13 mouse cellular contexts compared by ENCODE assay signal in the genomic region with DNA sequence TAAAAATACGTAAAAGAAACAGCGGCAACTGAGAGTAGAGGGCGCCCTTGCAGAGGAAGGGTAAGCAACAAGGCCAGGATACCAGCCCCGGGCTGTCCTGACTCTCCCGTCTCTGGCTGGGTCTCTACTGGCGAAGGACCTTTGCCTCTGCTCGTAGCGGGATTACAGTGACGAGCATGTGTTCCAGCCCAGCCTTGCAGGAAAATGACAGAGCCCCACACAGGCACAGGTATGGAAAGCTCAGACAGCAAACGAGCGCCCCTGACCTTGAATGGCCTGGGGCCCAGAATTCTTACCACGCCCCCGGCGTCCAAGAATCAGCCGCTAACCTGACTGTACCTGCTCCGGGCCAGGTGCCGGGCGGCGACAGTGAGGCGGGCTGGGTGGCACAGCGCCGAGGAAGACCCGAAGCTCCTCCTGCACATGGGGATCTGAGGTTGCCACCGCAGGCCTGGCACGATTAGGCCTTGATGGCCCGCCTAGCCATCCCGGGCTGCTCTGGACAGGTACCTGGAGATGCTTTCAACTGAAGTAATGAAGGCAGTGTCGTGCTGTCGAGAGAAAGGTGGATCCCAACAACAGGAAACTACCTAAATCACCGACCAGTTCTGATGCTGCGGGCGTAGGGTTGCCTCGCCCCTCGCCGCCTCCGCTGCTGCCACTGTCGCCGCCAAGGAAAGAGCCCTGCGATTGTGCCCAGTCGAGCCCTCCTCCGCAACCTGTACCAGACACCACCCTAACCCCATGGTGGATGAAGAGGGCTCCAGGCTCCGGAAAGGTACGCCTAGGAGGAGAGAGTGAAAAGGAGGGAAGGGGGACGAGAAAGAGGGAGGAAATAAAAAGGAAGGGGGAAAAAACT. TPM values are rescaled to one million over a fixed set of nuclear protein-coding genes. Genes with fewer than 3 reads are reported as not detected.
DNase-seq lines count a peak whose midpoint lies in the region; ATAC-seq and TF ChIP-seq lines count a peak whose summit lies in the region.
"Had no signal": no experiment of that assay in that cellular context is flagged by ENCODE, and none has a peak within 500 bp of the region (broad histone marks: within the 10 kb centered on the region; RNA-seq: fewer than 3 reads in every experiment).

No protein-coding gene starts in this region.

- no peak for TF ChIP-seq POLR2A in thymus, adult 2 months (IDR thresholded peaks at IDR 0.05; ENCODE audit: control insufficient read depth, extremely low read depth, insufficient read depth, low read length, poor library complexity)

- DNase-seq in embryo, embryonic 10 days (ENCODE audit: low spot score), result peak; percentile 44
- DNase-seq in embryo, embryonic 10.5 days (ENCODE audit: low spot score), result no peak
- DNase-seq in thymus, postnatal 14 days, result peak; percentile 14
- DNase-seq in thymus, adult 2 months, result no peak
- DNase-seq in kidney, postnatal 10 days, result peak; percentile 79
- DNase-seq in midbrain, postnatal 0 days (ENCODE audit: low spot score), result no peak
- DNase-seq in Muller cell, postnatal 12 days (ENCODE audit: inconsistent ontology term), result no peak
- DNase-seq: cerebellum, adult 8-10 months; lung, adult 2 months had no signal

- peaks cover 51% of the 10 kb centered on the region for H3K27me3 ChIP-seq in thymus, adult 2 months (ENCODE audit: control insufficient read depth, insufficient read depth, low read length)
- H3K27me3 ChIP-seq in neural tube, embryonic 15.5 days (replicated peaks), result no peaks in the 10 kb centered on the region
- peaks cover 90% of the 10 kb centered on the region for H3K27me3 ChIP-seq in midbrain, postnatal 0 days (ENCODE audit: insufficient read depth, low read length)

- no peaks in the 10 kb centered on the region for H3K9me3 ChIP-seq in neural tube, embryonic 15.5 days (replicated peaks)
- H3K9me3 ChIP-seq in midbrain, postnatal 0 days (ENCODE audit: low read length), result no peaks in the 10 kb centered on the region

- TF ChIP-seq CTCF in thymus, adult 2 months (IDR thresholded peaks at IDR 0.05; ENCODE audit: borderline replicate concordance, control insufficient read depth, extremely low read depth, insufficient read depth, low read length, poor library complexity), result no peak
- TF ChIP-seq CTCF in midbrain, postnatal 0 days (IDR thresholded peaks at IDR 0.05), result no peak

- peak overlapping the region; percentile 58 for H3K4me2 ChIP-seq in neural tube, embryonic 15.5 days
- H3K4me2 ChIP-seq in midbrain, postnatal 0 days (ENCODE audit: low read depth, low read length, poor library complexity, severe bottlenecking), result no peak overlapping the region
- H3K4me2 ChIP-seq: heart, embryonic 11.5 days had no signal

- peak overlapping the region; percentile 64 for H3K9ac ChIP-seq in neural tube, embryonic 15.5 days (replicated peaks)
- H3K9ac ChIP-seq in midbrain, postnatal 0 days (replicated peaks; ENCODE audit: low read length, poor library complexity, severe bottlenecking), result no peak overlapping the region

- H3K4me1 ChIP-seq in thymus, adult 2 months (replicated peaks; ENCODE audit: control insufficient read depth, insufficient read depth, low read length), result peaks cover 5% of the 10 kb centered on the region; the same call in 1 of the 2 replicates
- peaks cover 34% of the 10 kb centered on the region; the same call in 1 of the 2 replicates for H3K4me1 ChIP-seq in neural tube, embryonic 15.5 days
- no peaks in the 10 kb centered on the region for H3K4me1 ChIP-seq in midbrain, postnatal 0 days (ENCODE audit: insufficient read depth, low read length)

- no peak overlapping the region for H3K4me3 ChIP-seq in thymus, adult 2 months (ENCODE audit: control insufficient read depth, insufficient read depth, low read length)
- peak overlapping the region; percentile 44 for H3K4me3 ChIP-seq in neural tube, embryonic 15.5 days (replicated peaks)
- no peak overlapping the region for H3K4me3 ChIP-seq in midbrain, postnatal 0 days (ENCODE audit: low read depth, low read length)

- no peak overlapping the region for H3K27ac ChIP-seq in thymus, adult 2 months (ENCODE audit: control insufficient read depth, insufficient read depth, low read length)
- H3K27ac ChIP-seq in neural tube, embryonic 15.5 days (replicated peaks), result peak overlapping the region; percentile 86
- no peak overlapping the region for H3K27ac ChIP-seq in midbrain, postnatal 0 days (ENCODE audit: low read depth, low read length)

- no peak for ATAC-seq in neural tube, embryonic 15.5 days (ENCODE audit: low FRiP score)
- no peak for ATAC-seq in midbrain, postnatal 0 days (ENCODE audit: low FRiP score)

- no peaks in the 10 kb centered on the region for H3K36me3 ChIP-seq in thymus, adult 2 months (ENCODE audit: control insufficient read depth, insufficient read depth, low read length)
- no peaks in the 10 kb centered on the region for H3K36me3 ChIP-seq in neural tube, embryonic 15.5 days
- H3K36me3 ChIP-seq in midbrain, postnatal 0 days (ENCODE audit: insufficient read depth, low read length), result no peaks in the 10 kb centered on the region

- 3% methylated on average over 44 of the region's 44 CpGs for WGBS in thymus, adult 2 months
- 2% methylated on average over 44 of the region's 44 CpGs for WGBS in neural tube, embryonic 15.5 days
- WGBS in midbrain, postnatal 0 days, result 3% methylated on average over 43 of the region's 44 CpGs

RNA-seq across cellular contexts. Expression of a gene that starts 1.1 kb away (rescaled TPM):
- polyA plus RNA-seq in thymus, adult 2 months (2012; rRNA removed), result 0.26 and 0.56 TPM in 2 replicates
- 64.3 and 77.5 TPM in 2 replicates for polyA plus RNA-seq in neural tube, embryonic 15.5 days (2015; fragmentation: Nextera tagmentation; extraction: Ambion mirVana)
- total RNA-seq in midbrain, postnatal 0 days (2014; rRNA removed), result not detected in 2 replicates
- not detected in 2 replicates for polyA plus RNA-seq in midbrain, postnatal 0 days (2015; fragmentation: Nextera tagmentation; extraction: Ambion mirVana)
- total RNA-seq: layer of hippocampus, adult 8-10 months had no signal
- polyA plus RNA-seq: lung, adult 2 months had no signal

RNA-seq across cellular contexts. Expression of a gene that starts 8.1 kb away (rescaled TPM):
- polyA plus RNA-seq in thymus, adult 2 months (2012; rRNA removed), result 2.5 and 3.4 TPM in 2 replicates
- polyA plus RNA-seq in neural tube, embryonic 15.5 days (2015; fragmentation: Nextera tagmentation; extraction: Ambion mirVana), result 86.8 and 109 TPM in 2 replicates
- total RNA-seq in midbrain, postnatal 0 days (2014; rRNA removed), result not detected in 2 replicates
- not detected in 2 replicates for polyA plus RNA-seq in midbrain, postnatal 0 days (2015; fragmentation: Nextera tagmentation; extraction: Ambion mirVana)
- total RNA-seq: layer of hippocampus, adult 8-10 months had no signal

RNA-seq across cellular contexts. Expression of a gene that starts 10.9 kb away (rescaled TPM):
- polyA plus RNA-seq in thymus, adult 2 months (2012; rRNA removed), result not detected in 2 replicates
- polyA plus RNA-seq in neural tube, embryonic 15.5 days (2015; fragmentation: Nextera tagmentation; extraction: Ambion mirVana), result 48.9 and 69.7 TPM in 2 replicates
- total RNA-seq in midbrain, postnatal 0 days (2014; rRNA removed), result not detected in 2 replicates
- polyA plus RNA-seq in midbrain, postnatal 0 days (2015; fragmentation: Nextera tagmentation; extraction: Ambion mirVana), result not detected in 2 replicates
- total RNA-seq: layer of hippocampus, adult 8-10 months had no signal
- polyA plus RNA-seq: lung, adult 2 months; spleen, adult 2 months had no signal

RNA-seq across cellular contexts. Expression of a gene that starts 15.8 kb away (rescaled TPM):
- polyA plus RNA-seq in thymus, adult 2 months (2012; rRNA removed), result not detected in 2 replicates
- 4.3 and 9.6 TPM in 2 replicates for polyA plus RNA-seq in neural tube, embryonic 15.5 days (2015; fragmentation: Nextera tagmentation; extraction: Ambion mirVana)
- not detected in 2 replicates for total RNA-seq in midbrain, postnatal 0 days (2014; rRNA removed)
- polyA plus RNA-seq in midbrain, postnatal 0 days (2015; fragmentation: Nextera tagmentation; extraction: Ambion mirVana), result not detected in 2 replicates
- total RNA-seq: layer of hippocampus, adult 8-10 months had no signal
- polyA plus RNA-seq: heart, embryonic 11.5 days; lung, adult 2 months; spleen, adult 2 months had no signal

RNA-seq across cellular contexts. Expression of a gene that starts 16.6 kb away (rescaled TPM):
- 0.24 and 0.26 TPM in 2 replicates for polyA plus RNA-seq in thymus, adult 2 months (2012; rRNA removed)
- not detected in 2 replicates for polyA plus RNA-seq in neural tube, embryonic 15.5 days (2015; fragmentation: Nextera tagmentation; extraction: Ambion mirVana)
- not detected in 2 replicates for total RNA-seq in midbrain, postnatal 0 days (2014; rRNA removed)
- polyA plus RNA-seq in midbrain, postnatal 0 days (2015; fragmentation: Nextera tagmentation; extraction: Ambion mirVana), result not detected in 2 replicates
- total RNA-seq: layer of hippocampus, adult 8-10 months had no signal
- polyA plus RNA-seq: heart, embryonic 11.5 days; spleen, adult 2 months had no signal

Comparison
In these comparisons a context has a peak if more than half of its experiments do, and no peak if none do; other contexts are left out.
1. DNase-seq: peak in embryo, embryonic 10 days (single experiment), thymus, postnatal 14 days (single experiment) and kidney, postnatal 10 days (single experiment); none in embryo, embryonic 10.5 days (single experiment), thymus, adult 2 months (single experiment), midbrain, postnatal 0 days (single experiment) and Muller cell, postnatal 12 days (single experiment).
2. RNA of a gene that starts 1.1 kb away (polyA plus RNA-seq): 64.3 to 77.5 TPM in neural tube, embryonic 15.5 days; 0.26 to 0.56 TPM in thymus, adult 2 months and not detected in midbrain, postnatal 0 days; every median in the first group is over 10 times any median in the second.
3. RNA of a gene that starts 8.1 kb away (polyA plus RNA-seq): 86.8 to 109 TPM in neural tube, embryonic 15.5 days; 2.5 to 3.4 TPM in thymus, adult 2 months and not detected in midbrain, postnatal 0 days; every median in the first group is over 10 times any median in the second.
4. RNA of a gene that starts 10.9 kb away (polyA plus RNA-seq): 48.9 to 69.7 TPM in neural tube, embryonic 15.5 days; not detected in thymus, adult 2 months and not detected in midbrain, postnatal 0 days; every median in the first group is over 10 times any median in the second.